Mouse (Mus musculus): ENCODE data around the gene Klk13.

GRCm38 (mm10) chr7:43662804-43663203, 49.6 kb upstream of the Klk13 start:
- TF ChIP-seq POLR2A (IDR thresholded peaks at IDR 0.05; ENCODE audit: borderline replicate concordance, low read depth, low read length) (no peak), CTCF (IDR thresholded peaks at IDR 0.05; ENCODE audit: low read depth, low read length) (no peak)
